ENCODE assay signal across 29 mouse cellular contexts in genomic region chr19:57283310-57283709, GRCm38 (mm10). TPM values are rescaled to one million over a fixed set of nuclear protein-coding genes. Genes with fewer than 3 reads are reported as not detected.
DNase-seq lines count a peak whose midpoint lies in the region; ATAC-seq and TF ChIP-seq lines count a peak whose summit lies in the region.
"Had no signal": no experiment of that assay in that cellular context is flagged by ENCODE, and none has a peak within 500 bp of the region (broad histone marks: within the 10 kb centered on the region; RNA-seq: fewer than 3 reads in every experiment).

No protein-coding gene starts in this region.

- no peak for TF ChIP-seq CTCF in hindbrain, postnatal 0 days (IDR thresholded peaks at IDR 0.05; ENCODE audit: low read depth)

- no peak for DNase-seq in embryonic facial prominence, embryonic 14.5 days (ENCODE audit: low spot score)
- no peak for DNase-seq in embryonic facial prominence, embryonic 10.5 days (ENCODE audit: low spot score)
- DNase-seq in heart, adult 8-10 months (ENCODE audit: low spot score): no peak
- DNase-seq in hindbrain, postnatal 0 days (ENCODE audit: low spot score): no peak
- DNase-seq in midbrain, embryonic 14.5 days: no peak
- DNase-seq: adrenal gland, adult 8-10 months; cerebellum, adult 8-10 months; cerebellum, postnatal 25 days; gastrocnemius, postnatal 36 days; heart, postnatal 14 days; kidney, adult 8-10 months; kidney, postnatal 10 days; left cerebral cortex, postnatal 4 days; liver, postnatal 0 days; right cerebral cortex, postnatal 4 days; thymus, adult 18-20 months; thymus, postnatal 25 days had no signal

- ATAC-seq in embryonic facial prominence, embryonic 14.5 days (ENCODE audit: low read depth): peak; percentile 33; the same call in 1 of the 2 replicates
- no peak for ATAC-seq in heart, embryonic 15.5 days (replicated peaks; ENCODE audit: insufficient number of reproducible peaks, insufficient read depth, low FRiP score, low read depth)
- no peak for ATAC-seq in hindbrain, postnatal 0 days
- ATAC-seq in hindbrain, embryonic 12.5 days (ENCODE audit: low FRiP score): no peak
- ATAC-seq in midbrain, embryonic 15.5 days (replicated peaks): no peak
- ATAC-seq in midbrain, embryonic 14.5 days (ENCODE audit: low FRiP score, low TSS enrichment): no peak
- ATAC-seq: intestine, embryonic 15.5 days; liver, embryonic 12.5 days; liver, postnatal 0 days; midbrain, embryonic 16.5 days had no signal

- H3K9ac ChIP-seq in embryonic facial prominence, embryonic 14.5 days (ENCODE audit: low read depth, low read length): no peak overlapping the region
- no peak overlapping the region for H3K9ac ChIP-seq in heart, embryonic 15.5 days
- H3K9ac ChIP-seq in hindbrain, postnatal 0 days (replicated peaks; ENCODE audit: low read length): no peak overlapping the region
- H3K9ac ChIP-seq in hindbrain, embryonic 12.5 days: no peak overlapping the region
- no peak overlapping the region for H3K9ac ChIP-seq in midbrain, embryonic 15.5 days
- H3K9ac ChIP-seq in midbrain, embryonic 14.5 days (replicated peaks; ENCODE audit: low read length): no peak overlapping the region
- H3K9ac ChIP-seq: intestine, embryonic 15.5 days; liver, embryonic 12.5 days; liver, postnatal 0 days; neural tube, embryonic 12.5 days had no signal

- H3K27me3 ChIP-seq in embryonic facial prominence, embryonic 14.5 days (replicated peaks; ENCODE audit: control insufficient read depth, insufficient read depth, low read length): no peaks in the 10 kb centered on the region
- no peaks in the 10 kb centered on the region for H3K27me3 ChIP-seq in embryonic facial prominence, embryonic 10.5 days (replicated peaks; ENCODE audit: low read depth, poor library complexity, severe bottlenecking)
- no peaks in the 10 kb centered on the region for H3K27me3 ChIP-seq in heart, embryonic 15.5 days
- no peaks in the 10 kb centered on the region for H3K27me3 ChIP-seq in hindbrain, postnatal 0 days (ENCODE audit: insufficient read depth, low read length)
- 0 out of 2 replicates have a peak, but pooled peaks cover 2% of the 10 kb centered on the region for H3K27me3 ChIP-seq in hindbrain, embryonic 12.5 days
- no peaks in the 10 kb centered on the region for H3K27me3 ChIP-seq in midbrain, embryonic 15.5 days (replicated peaks)
- H3K27me3 ChIP-seq in midbrain, embryonic 14.5 days (ENCODE audit: control insufficient read depth, insufficient read depth, low read length): no peaks in the 10 kb centered on the region
- H3K27me3 ChIP-seq: intestine, embryonic 15.5 days; neural tube, embryonic 12.5 days had no signal

- no peaks in the 10 kb centered on the region for H3K36me3 ChIP-seq in embryonic facial prominence, embryonic 14.5 days (ENCODE audit: control insufficient read depth, insufficient read depth, low read length)
- no peaks in the 10 kb centered on the region for H3K36me3 ChIP-seq in embryonic facial prominence, embryonic 10.5 days (replicated peaks)
- H3K36me3 ChIP-seq in heart, embryonic 15.5 days: no peaks in the 10 kb centered on the region
- H3K36me3 ChIP-seq in hindbrain, postnatal 0 days (ENCODE audit: insufficient read depth, low read length): no peaks in the 10 kb centered on the region
- H3K36me3 ChIP-seq in hindbrain, embryonic 12.5 days: no peaks in the 10 kb centered on the region
- no peaks in the 10 kb centered on the region for H3K36me3 ChIP-seq in midbrain, embryonic 15.5 days (replicated peaks)
- no peaks in the 10 kb centered on the region for H3K36me3 ChIP-seq in midbrain, embryonic 14.5 days (ENCODE audit: control insufficient read depth, insufficient read depth, low read length)
- H3K36me3 ChIP-seq: forebrain, embryonic 10.5 days; G1E; hindbrain, embryonic 10.5 days; intestine, embryonic 15.5 days; liver, embryonic 12.5 days; neural tube, embryonic 12.5 days had no signal

- H3K27ac ChIP-seq in embryonic facial prominence, embryonic 14.5 days (replicated peaks; ENCODE audit: low read depth, low read length): no peak overlapping the region
- H3K27ac ChIP-seq in embryonic facial prominence, embryonic 10.5 days (replicated peaks): no peak overlapping the region
- H3K27ac ChIP-seq in heart, embryonic 15.5 days: peak overlapping the region; percentile 48
- H3K27ac ChIP-seq in hindbrain, postnatal 0 days: peak overlapping the region; percentile 17; the same call in 1 of the 2 replicates
- H3K27ac ChIP-seq in hindbrain, embryonic 12.5 days: no peak overlapping the region
- 0 out of 2 replicates have a peak overlapping the region, but pooled peaks have one; percentile 35 for H3K27ac ChIP-seq in midbrain, embryonic 15.5 days
- H3K27ac ChIP-seq in midbrain, embryonic 14.5 days (replicated peaks; ENCODE audit: low read depth, low read length): no peak overlapping the region
- H3K27ac ChIP-seq: forebrain, embryonic 10.5 days; hindbrain, embryonic 10.5 days; intestine, embryonic 15.5 days; liver, embryonic 12.5 days; neural tube, embryonic 12.5 days; stomach, postnatal 0 days had no signal

- no peak overlapping the region for H3K4me2 ChIP-seq in embryonic facial prominence, embryonic 14.5 days (ENCODE audit: low read depth, low read length)
- H3K4me2 ChIP-seq in heart, embryonic 15.5 days: no peak overlapping the region
- H3K4me2 ChIP-seq in hindbrain, postnatal 0 days (ENCODE audit: low read depth, low read length): no peak overlapping the region
- H3K4me2 ChIP-seq in hindbrain, embryonic 12.5 days (replicated peaks): no peak overlapping the region
- no peak overlapping the region for H3K4me2 ChIP-seq in midbrain, embryonic 15.5 days
- H3K4me2 ChIP-seq in midbrain, embryonic 14.5 days (ENCODE audit: low read length): no peak overlapping the region
- H3K4me2 ChIP-seq: intestine, embryonic 15.5 days; liver, embryonic 12.5 days; neural tube, embryonic 12.5 days had no signal

- H3K4me1 ChIP-seq in embryonic facial prominence, embryonic 14.5 days (ENCODE audit: control insufficient read depth, insufficient read depth, low read length): 0 out of 2 replicates have a peak, but pooled peaks cover 6% of the 10 kb centered on the region
- H3K4me1 ChIP-seq in embryonic facial prominence, embryonic 10.5 days: no peaks in the 10 kb centered on the region
- peaks cover 10% of the 10 kb centered on the region for H3K4me1 ChIP-seq in heart, embryonic 15.5 days (replicated peaks)
- no peaks in the 10 kb centered on the region for H3K4me1 ChIP-seq in hindbrain, postnatal 0 days (ENCODE audit: insufficient read depth, low read length)
- H3K4me1 ChIP-seq in hindbrain, embryonic 12.5 days: no peaks in the 10 kb centered on the region
- H3K4me1 ChIP-seq in midbrain, embryonic 15.5 days: peaks cover 7% of the 10 kb centered on the region; the same call in 1 of the 2 replicates
- H3K4me1 ChIP-seq in midbrain, embryonic 14.5 days (ENCODE audit: control insufficient read depth, insufficient read depth, low read length): no peaks in the 10 kb centered on the region
- H3K4me1 ChIP-seq: hindbrain, embryonic 10.5 days; intestine, embryonic 15.5 days; liver, embryonic 12.5 days; megakaryocyte, embryonic 14.5 days; neural tube, embryonic 12.5 days had no signal

- H3K9me3 ChIP-seq in embryonic facial prominence, embryonic 14.5 days (ENCODE audit: control insufficient read depth, low read length): 0 out of 2 replicates have a peak, but pooled peaks cover 5% of the 10 kb centered on the region
- peaks cover 7% of the 10 kb centered on the region for H3K9me3 ChIP-seq in embryonic facial prominence, embryonic 10.5 days
- H3K9me3 ChIP-seq in heart, embryonic 15.5 days (replicated peaks): no peaks in the 10 kb centered on the region
- H3K9me3 ChIP-seq in hindbrain, postnatal 0 days (ENCODE audit: low read length): no peaks in the 10 kb centered on the region
- peaks cover 8% of the 10 kb centered on the region; the same call in 1 of the 2 replicates for H3K9me3 ChIP-seq in hindbrain, embryonic 12.5 days (replicated peaks)
- no peaks in the 10 kb centered on the region for H3K9me3 ChIP-seq in midbrain, embryonic 15.5 days
- no peaks in the 10 kb centered on the region; the same call in 1 of the 2 replicates for H3K9me3 ChIP-seq in midbrain, embryonic 14.5 days (ENCODE audit: control insufficient read depth, low read length)
- H3K9me3 ChIP-seq: G1E had no signal

- H3K4me3 ChIP-seq in embryonic facial prominence, embryonic 14.5 days (ENCODE audit: low read depth, low read length): no peak overlapping the region
- H3K4me3 ChIP-seq in embryonic facial prominence, embryonic 10.5 days: no peak overlapping the region
- no peak overlapping the region for H3K4me3 ChIP-seq in heart, embryonic 15.5 days
- no peak overlapping the region for H3K4me3 ChIP-seq in hindbrain, postnatal 0 days (ENCODE audit: low read length)
- H3K4me3 ChIP-seq in hindbrain, embryonic 12.5 days: no peak overlapping the region
- H3K4me3 ChIP-seq in midbrain, embryonic 15.5 days: no peak overlapping the region
- no peak overlapping the region for H3K4me3 ChIP-seq in midbrain, embryonic 14.5 days (replicated peaks; ENCODE audit: low read depth, low read length)
- H3K4me3 ChIP-seq: forebrain, embryonic 10.5 days; hindbrain, embryonic 10.5 days; intestine, embryonic 15.5 days; liver, embryonic 12.5 days; megakaryocyte, embryonic 14.5 days; neural tube, embryonic 12.5 days had no signal

- WGBS in embryonic facial prominence, embryonic 14.5 days: 74% methylated on average over 3 of the region's 3 CpGs
- 75% methylated on average over 3 of the region's 3 CpGs for WGBS in embryonic facial prominence, embryonic 10.5 days
- 57% methylated on average over 3 of the region's 3 CpGs for WGBS in heart, embryonic 15.5 days
- WGBS in hindbrain, postnatal 0 days: 54% methylated on average over 3 of the region's 3 CpGs
- WGBS in hindbrain, embryonic 12.5 days: 78% methylated on average over 3 of the region's 3 CpGs
- 61% methylated on average over 3 of the region's 3 CpGs for WGBS in midbrain, embryonic 15.5 days
- WGBS in midbrain, embryonic 14.5 days: 68% methylated on average over 3 of the region's 3 CpGs

RNA-seq across cellular contexts. Expression of gene Ablim1, which starts 31.4 kb away (rescaled TPM):
- 48.5 and 49.3 TPM in 2 replicates for polyA plus RNA-seq in embryonic facial prominence, embryonic 14.5 days (2014; fragmentation: Nextera tagmentation; extraction: Ambion mirVana)
- 17.7 and 22.4 TPM in 2 replicates for polyA plus RNA-seq in embryonic facial prominence, embryonic 10.5 days (2016; fragmentation: Nextera tagmentation; extraction: Ambion mirVana)
- polyA plus RNA-seq in heart, embryonic 15.5 days (2015; fragmentation: Nextera tagmentation; extraction: Ambion mirVana): 56.2 and 63.8 TPM in 2 replicates
- total RNA-seq in heart, adult 8-10 months (2022): 100 to 1,000 TPM; 450 to 472 (median 462) TPM
- 71.7 and 110 TPM in 2 replicates for total RNA-seq in hindbrain, postnatal 0 days (2014; rRNA removed)
- polyA plus RNA-seq in hindbrain, postnatal 0 days (2015; fragmentation: Nextera tagmentation; extraction: Ambion mirVana): 43.0 and 44.7 TPM in 2 replicates
- polyA plus RNA-seq in hindbrain, embryonic 12.5 days (2016; fragmentation: Nextera tagmentation; extraction: Ambion mirVana): 26.6 and 30.9 TPM in 2 replicates
- polyA plus RNA-seq in midbrain, embryonic 15.5 days (2015; fragmentation: Nextera tagmentation; extraction: Ambion mirVana): 57.4 and 64.5 TPM in 2 replicates
- 44.4 and 52.8 TPM in 2 replicates for polyA plus RNA-seq in midbrain, embryonic 14.5 days (2014; fragmentation: Nextera tagmentation; extraction: Ambion mirVana)

Comparison
In these comparisons a context has a peak if more than half of its experiments do, and no peak if none do; other contexts are left out.
1. H3K27ac ChIP-seq: peak in heart, embryonic 15.5 days (single experiment), hindbrain, postnatal 0 days (single experiment) and midbrain, embryonic 15.5 days (single experiment); none in embryonic facial prominence, embryonic 14.5 days (single experiment), embryonic facial prominence, embryonic 10.5 days (single experiment), hindbrain, embryonic 12.5 days (single experiment) and midbrain, embryonic 14.5 days (single experiment).